Mouse (Mus musculus): ENCODE results near the gene Col15a1. TPM values are rescaled to one million over a fixed set of nuclear protein-coding genes. Genes with fewer than 3 reads are reported as not detected.

The Col15a1 gene
- polyA plus RNA-seq, 1 experiment from 2014 or later, result 4.9 TPM

DNA sequence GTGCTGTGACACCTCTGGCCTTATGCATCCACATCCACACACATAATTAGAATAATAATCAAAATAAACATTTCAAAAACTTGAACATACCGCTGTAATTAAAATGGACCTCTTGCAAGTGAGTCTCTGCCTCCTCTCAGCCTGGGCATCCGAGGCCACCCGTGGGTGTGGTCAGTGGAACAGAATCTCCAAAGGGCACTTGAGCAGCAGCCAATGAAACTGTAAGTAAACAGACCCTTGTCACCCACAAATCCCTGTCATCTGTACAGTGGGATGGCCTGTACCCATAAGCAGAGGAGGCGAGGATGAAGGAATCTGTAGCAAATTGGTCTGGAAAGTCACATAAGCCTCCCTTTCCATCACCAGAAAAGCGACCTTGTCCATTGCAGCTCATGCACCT lies 32.9 kb downstream of the Col15a1 start:
- TF ChIP-seq EP300 (IDR thresholded peaks at IDR 0.05) (no peak), CTCF (IDR thresholded peaks at IDR 0.05) (no peak)
- DNase-seq (ENCODE audit: low spot score), result no peak
- no peak for ATAC-seq
- H3K36me3 ChIP-seq (ENCODE audit: insufficient read depth, low read length), result no peaks in the 10 kb centered on the region
- no peak overlapping the region for H3K9ac ChIP-seq (replicated peaks; ENCODE audit: low read depth)
- WGBS, result 48% methylated on average over 5 of the region's 5 CpGs
- H3K4me3 ChIP-seq (ENCODE audit: low read depth, low read length), result no peak overlapping the region
- no peaks in the 10 kb centered on the region for H3K9me3 ChIP-seq (ENCODE audit: low read length)
- H3K4me2 ChIP-seq (replicated peaks; ENCODE audit: low read depth, low read length), result no peak overlapping the region
- H3K27me3 ChIP-seq (replicated peaks; ENCODE audit: insufficient read depth, low read length), result no peaks in the 10 kb centered on the region
- H3K27ac ChIP-seq (ENCODE audit: low read length), result no peak overlapping the region
- H3K4me1 ChIP-seq (ENCODE audit: insufficient read depth, low read depth, low read length), result no peaks in the 10 kb centered on the region

DNA sequence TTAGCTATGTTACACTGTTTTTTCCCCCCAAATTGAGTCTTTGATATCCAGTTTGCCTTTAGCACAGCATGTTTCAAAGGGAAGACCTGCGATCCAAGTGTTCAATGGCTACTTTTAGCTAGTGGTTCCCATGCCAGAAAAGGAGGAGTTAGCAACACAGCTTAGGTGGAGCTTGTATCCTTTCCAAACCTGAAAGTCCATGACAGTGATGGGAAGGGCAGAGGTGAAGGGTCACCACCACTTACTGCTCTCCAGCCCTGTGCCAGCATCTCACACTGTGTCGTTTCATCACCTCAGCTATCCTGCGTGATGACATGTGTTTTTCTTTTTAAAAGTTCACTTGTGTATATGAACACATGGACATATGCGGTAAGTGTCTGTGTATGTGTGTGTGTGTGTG lies 34.2 kb downstream of the Col15a1 start:
- DNase-seq (ENCODE audit: low spot score) (no peak), ATAC-seq (peak; percentile 21; the same call in 1 of the 2 replicates)
- H3K4me2 ChIP-seq (replicated peaks; ENCODE audit: low read depth, low read length), result no peak overlapping the region
- no peak overlapping the region for H3K9ac ChIP-seq (replicated peaks; ENCODE audit: low read depth)
- no peaks in the 10 kb centered on the region for H3K9me3 ChIP-seq (ENCODE audit: low read length)
- H3K4me3 ChIP-seq (ENCODE audit: low read depth, low read length), result no peak overlapping the region
- TF ChIP-seq EP300 (IDR thresholded peaks at IDR 0.05) (no peak), CTCF (IDR thresholded peaks at IDR 0.05) (no peak)
- WGBS, result 68% methylated on average over 4 of the region's 4 CpGs
- H3K36me3 ChIP-seq (ENCODE audit: insufficient read depth, low read length), result no peaks in the 10 kb centered on the region
- H3K27me3 ChIP-seq (replicated peaks; ENCODE audit: insufficient read depth, low read length), result no peaks in the 10 kb centered on the region
- no peak overlapping the region for H3K27ac ChIP-seq (ENCODE audit: low read length)
- H3K4me1 ChIP-seq (ENCODE audit: insufficient read depth, low read depth, low read length), result no peaks in the 10 kb centered on the region

DNA sequence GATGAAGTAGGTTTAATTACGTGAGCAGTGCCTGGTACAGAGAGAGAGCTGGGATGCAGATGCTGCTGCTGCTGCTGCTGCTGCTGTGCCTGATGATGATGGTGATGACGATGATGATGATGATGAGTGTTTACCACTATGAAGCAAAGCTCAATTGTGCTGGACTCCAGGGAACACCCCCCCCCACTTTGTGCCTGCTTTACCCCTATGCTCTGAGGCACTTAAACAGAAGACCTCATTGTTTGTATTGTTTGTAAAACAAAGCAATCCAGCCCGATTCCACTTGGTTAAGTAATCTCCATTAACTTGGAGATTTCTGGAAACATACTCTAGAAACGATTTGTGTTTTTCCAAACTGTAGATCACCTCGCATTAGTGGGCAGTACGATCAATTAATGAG lies 36.7 kb downstream of the Col15a1 start:
- TF ChIP-seq CTCF (IDR thresholded peaks at IDR 0.05) (no peak), EP300 (IDR thresholded peaks at IDR 0.05) (no peak)
- Histone ChIP-seq H3K9me3 (ENCODE audit: low read length) (no peaks in the 10 kb centered on the region), H3K27me3 (replicated peaks; ENCODE audit: insufficient read depth, low read length) (no peaks in the 10 kb centered on the region), H3K4me2 (replicated peaks; ENCODE audit: low read depth, low read length) (no peak overlapping the region), H3K4me1 (ENCODE audit: insufficient read depth, low read depth, low read length) (no peaks in the 10 kb centered on the region), H3K4me3 (ENCODE audit: low read depth, low read length) (no peak overlapping the region), H3K27ac (ENCODE audit: low read length) (no peak overlapping the region), H3K9ac (replicated peaks; ENCODE audit: low read depth) (no peak overlapping the region), H3K36me3 (ENCODE audit: insufficient read depth, low read length) (no peaks in the 10 kb centered on the region)
- no peak for ATAC-seq
- 64% methylated on average over 6 of the region's 6 CpGs for WGBS
- DNase-seq (ENCODE audit: low spot score), result no peak

DNA sequence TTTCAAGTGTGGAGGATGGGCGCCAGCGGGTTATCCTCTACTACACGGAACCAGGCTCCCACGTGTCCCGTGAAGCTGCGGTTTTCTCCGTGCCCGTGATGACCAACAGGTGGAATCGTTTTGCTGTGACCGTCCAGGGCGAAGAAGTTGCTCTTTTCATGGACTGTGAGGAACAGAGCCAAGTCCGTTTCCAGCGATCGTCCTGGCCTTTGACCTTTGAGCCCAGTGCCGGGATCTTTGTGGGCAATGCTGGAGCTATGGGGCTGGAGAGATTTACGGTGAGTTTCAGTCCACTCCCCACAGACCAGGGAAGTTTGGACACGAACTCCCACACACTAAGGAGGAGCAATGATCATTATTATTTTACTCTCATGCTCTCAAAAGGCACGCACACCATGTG lies 37.7 kb downstream of the Col15a1 start:
- H3K9me3 ChIP-seq (ENCODE audit: low read length), result no peaks in the 10 kb centered on the region
- no peaks in the 10 kb centered on the region for H3K36me3 ChIP-seq (ENCODE audit: insufficient read depth, low read length)
- no peak for ATAC-seq
- DNase-seq (ENCODE audit: low spot score), result no peak
- 92% methylated on average over 18 of the region's 18 CpGs for WGBS
- H3K4me2 ChIP-seq (replicated peaks; ENCODE audit: low read depth, low read length), result no peak overlapping the region
- TF ChIP-seq EP300 (IDR thresholded peaks at IDR 0.05) (no peak), CTCF (IDR thresholded peaks at IDR 0.05) (no peak)
- H3K27me3 ChIP-seq (replicated peaks; ENCODE audit: insufficient read depth, low read length), result no peaks in the 10 kb centered on the region
- no peak overlapping the region for H3K9ac ChIP-seq (replicated peaks; ENCODE audit: low read depth)
- no peak overlapping the region for H3K27ac ChIP-seq (ENCODE audit: low read length)
- no peaks in the 10 kb centered on the region for H3K4me1 ChIP-seq (ENCODE audit: insufficient read depth, low read depth, low read length)
- no peak overlapping the region for H3K4me3 ChIP-seq (ENCODE audit: low read depth, low read length)

DNA sequence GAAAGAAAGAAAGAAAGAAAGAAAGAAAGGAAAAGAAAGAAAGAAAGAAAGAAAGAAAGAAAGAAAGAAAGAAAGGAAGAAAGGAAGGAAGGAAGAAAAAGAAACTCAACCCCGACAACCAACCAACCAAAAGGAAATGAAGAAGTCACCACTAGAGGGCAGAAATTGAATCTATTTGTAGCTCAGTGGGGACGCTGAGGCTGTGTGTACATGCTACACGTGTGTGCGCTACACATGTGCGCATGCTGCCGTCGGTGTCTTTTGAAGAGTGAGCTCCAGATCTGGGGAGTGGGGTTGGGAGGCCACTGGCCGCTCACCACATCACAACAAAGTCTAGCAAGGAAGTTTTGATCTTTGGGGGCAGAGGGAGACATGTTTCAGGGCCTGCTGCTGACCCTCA lies 38.9 kb downstream of the Col15a1 start:
- WGBS, result 58% methylated on average over 8 of the region's 8 CpGs
- H3K9ac ChIP-seq (replicated peaks; ENCODE audit: low read depth), result no peak overlapping the region

DNA sequence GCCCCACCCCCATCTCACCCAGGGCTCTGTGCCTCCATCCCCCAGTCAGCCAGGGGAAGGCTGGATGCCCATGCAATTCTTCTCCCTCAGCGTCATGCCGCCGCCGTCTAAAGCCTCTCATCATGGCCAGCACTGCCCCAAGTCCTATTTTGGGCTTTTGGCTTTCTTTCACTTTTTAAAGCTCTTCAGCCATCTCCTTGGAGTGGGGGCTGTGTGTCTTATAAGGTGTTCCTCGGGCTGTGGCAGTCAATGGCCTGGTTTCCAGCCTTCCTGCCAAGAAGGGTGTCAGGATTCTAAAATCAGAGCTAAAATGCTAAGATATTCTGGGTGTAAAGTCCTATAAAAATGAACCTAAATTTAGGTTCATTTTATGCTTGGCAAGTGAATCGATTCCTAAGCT lies 39.6 kb downstream of the Col15a1 start:
- Histone ChIP-seq H3K4me2 (replicated peaks; ENCODE audit: low read depth, low read length) (no peak overlapping the region), H3K9me3 (ENCODE audit: low read length) (no peaks in the 10 kb centered on the region), H3K36me3 (ENCODE audit: insufficient read depth, low read length) (no peaks in the 10 kb centered on the region; the same call in 1 of the 2 replicates), H3K4me3 (ENCODE audit: low read depth, low read length) (no peak overlapping the region), H3K27ac (ENCODE audit: low read length) (no peak overlapping the region), H3K9ac (replicated peaks; ENCODE audit: low read depth) (no peak overlapping the region), H3K4me1 (ENCODE audit: insufficient read depth, low read depth, low read length) (peaks cover 3% of the 10 kb centered on the region; the same call in 1 of the 2 replicates), H3K27me3 (replicated peaks; ENCODE audit: insufficient read depth, low read length) (no peaks in the 10 kb centered on the region)
- DNase-seq (ENCODE audit: low spot score), result no peak
- WGBS, result 70% methylated on average over 6 of the region's 6 CpGs
- TF ChIP-seq EP300 (IDR thresholded peaks at IDR 0.05) (no peak), CTCF (IDR thresholded peaks at IDR 0.05) (no peak)
- ATAC-seq, result no peak

More for the DNA sequence above, 38.9 kb downstream of the Col15a1 start:
- no peak for TF ChIP-seq EP300 (IDR thresholded peaks at IDR 0.05)
- TF ChIP-seq CTCF (IDR thresholded peaks at IDR 0.05), result peak; percentile 71
- Histone ChIP-seq H3K27me3 (replicated peaks; ENCODE audit: insufficient read depth, low read length) (no peaks in the 10 kb centered on the region), H3K4me3 (ENCODE audit: low read depth, low read length) (no peak overlapping the region), H3K4me2 (replicated peaks; ENCODE audit: low read depth, low read length) (no peak overlapping the region), H3K9me3 (ENCODE audit: low read length) (no peaks in the 10 kb centered on the region), H3K4me1 (ENCODE audit: insufficient read depth, low read depth, low read length) (peaks cover 3% of the 10 kb centered on the region; the same call in 1 of the 2 replicates), H3K36me3 (ENCODE audit: insufficient read depth, low read length) (no peaks in the 10 kb centered on the region), H3K27ac (ENCODE audit: low read length) (no peak overlapping the region)
- peak; percentile 60 for DNase-seq (ENCODE audit: low spot score)
- no peak for ATAC-seq

DNA sequence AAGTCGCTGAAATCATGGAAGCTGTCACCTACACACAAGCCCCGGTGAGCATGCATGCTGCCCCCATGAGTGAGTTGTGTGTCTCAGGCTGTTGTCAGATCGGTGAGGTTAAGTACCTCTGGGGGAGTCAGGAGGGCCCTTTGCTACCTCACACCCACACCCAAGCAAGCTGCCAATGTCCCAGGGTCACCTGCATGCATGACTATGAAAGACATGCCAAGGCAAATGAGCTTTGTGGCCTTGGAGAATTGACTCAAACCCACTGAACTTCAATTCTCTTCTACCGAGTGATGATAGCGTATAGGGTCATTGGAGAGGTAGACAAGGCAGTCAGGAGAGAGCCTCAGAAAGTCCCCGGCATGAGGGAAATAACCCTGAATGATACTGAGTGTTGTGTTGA lies 41.2 kb downstream of the Col15a1 start:
- ATAC-seq (no peak), DNase-seq (ENCODE audit: low spot score) (no peak)
- Histone ChIP-seq H3K9ac (replicated peaks; ENCODE audit: low read depth) (no peak overlapping the region), H3K27ac (ENCODE audit: low read length) (no peak overlapping the region), H3K4me1 (ENCODE audit: insufficient read depth, low read depth, low read length) (peaks cover 3% of the 10 kb centered on the region; the same call in 1 of the 2 replicates), H3K27me3 (replicated peaks; ENCODE audit: insufficient read depth, low read length) (no peaks in the 10 kb centered on the region), H3K9me3 (ENCODE audit: low read length) (no peaks in the 10 kb centered on the region), H3K36me3 (ENCODE audit: insufficient read depth, low read length) (no peaks in the 10 kb centered on the region; the same call in 1 of the 2 replicates), H3K4me2 (replicated peaks; ENCODE audit: low read depth, low read length) (no peak overlapping the region), H3K4me3 (ENCODE audit: low read depth, low read length) (no peak overlapping the region)
- WGBS, result 88% methylated on average over 6 of the region's 6 CpGs
- no peak for TF ChIP-seq EP300 (IDR thresholded peaks at IDR 0.05)
- no peak for TF ChIP-seq CTCF (IDR thresholded peaks at IDR 0.05)
